Mouse (Mus musculus) telencephalon, adult 2 months (tissue): ENCODE results near the gene E2f1.

ENCODE experiments used
- DNase-seq: peaks from one replicate; pipeline ENCODE4 v3.0.0-alpha.2; 2011; ENCODE audit warnings: low read depth, low spot score

Gene E2f1

DNA sequence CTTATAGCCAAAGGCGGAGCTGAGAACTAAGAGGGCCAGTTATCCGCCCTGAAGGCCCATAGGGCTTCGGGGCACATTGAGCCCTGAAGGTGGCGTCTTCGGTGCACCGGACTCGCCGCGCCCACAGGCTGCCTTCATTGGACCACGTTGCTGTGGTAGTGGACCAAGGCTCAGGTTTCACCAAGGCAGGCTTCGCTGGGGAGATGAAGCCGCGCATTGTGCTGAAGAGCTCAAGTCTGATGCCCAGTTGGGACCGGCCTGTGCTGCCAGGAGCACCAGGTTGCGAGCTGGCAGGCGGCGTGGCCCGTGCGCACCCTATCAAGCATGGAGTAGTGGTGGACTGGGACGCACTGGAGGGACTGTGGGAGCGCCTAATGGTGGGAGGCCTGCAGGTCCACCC lies 17.8 kb downstream of the E2f1 start:
- no peak for DNase-seq

DNA sequence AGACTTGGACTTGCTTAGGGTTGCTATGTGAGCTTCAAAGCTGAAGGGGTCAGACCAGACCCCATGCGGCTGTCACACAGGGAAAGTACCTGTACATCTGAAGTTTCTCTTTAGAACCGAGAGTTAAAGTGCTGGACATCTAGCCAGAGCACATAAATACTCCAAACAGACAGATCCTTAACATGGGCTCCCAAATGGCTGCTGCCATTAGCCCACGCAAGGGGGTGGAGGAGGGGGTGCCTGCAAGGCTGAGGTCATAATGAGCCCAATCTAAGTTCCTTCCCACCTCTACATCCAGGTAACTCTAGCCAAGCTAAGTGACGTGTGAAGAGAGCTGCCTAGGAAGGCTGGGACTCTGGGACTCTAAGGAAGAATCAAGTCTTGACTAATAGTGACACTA lies 18.2 kb downstream of the E2f1 start, which contains the start of gene Actl10:
TSS of gene Actl10 (plus strand) at position 301 of the 400 bp plus-strand sequence.
- no peak for DNase-seq

DNA sequence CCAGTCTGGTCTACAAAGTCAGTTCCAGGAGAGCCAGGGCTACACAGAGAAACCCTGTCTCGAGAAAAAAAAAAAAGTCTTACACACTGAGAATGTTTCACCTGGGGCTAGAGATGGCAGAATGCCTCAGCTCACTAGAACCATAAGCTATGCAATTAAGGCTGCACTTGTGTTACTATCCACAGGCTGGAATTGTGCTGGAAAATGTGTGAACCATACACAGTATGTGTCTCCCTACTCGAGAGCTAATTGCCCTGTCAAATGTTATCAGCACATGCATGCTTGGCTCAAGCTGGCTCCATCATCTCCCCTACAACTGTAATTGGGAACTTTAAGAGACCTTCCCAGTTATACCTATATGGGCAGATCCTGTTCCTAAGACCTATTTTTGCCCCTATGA lies 18.8 kb downstream of the E2f1 start:
- DNase-seq: no peak

DNA sequence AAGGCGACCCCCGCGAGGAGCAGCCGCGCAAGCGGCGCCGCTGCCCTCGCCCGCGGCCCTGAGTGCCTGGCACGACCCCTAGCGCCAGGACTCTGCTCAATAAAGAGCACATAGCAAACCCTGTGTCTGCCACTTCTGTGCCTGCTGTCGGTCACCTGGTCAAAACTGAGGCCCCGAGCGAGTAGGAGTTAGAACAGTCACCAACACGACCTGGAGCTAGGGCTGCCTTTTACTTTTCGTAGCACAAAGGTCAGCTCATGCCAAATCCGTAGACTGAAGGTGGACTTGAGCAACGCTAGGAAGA lies 19.9 kb downstream of the E2f1 start:
- no peak for DNase-seq

DNA sequence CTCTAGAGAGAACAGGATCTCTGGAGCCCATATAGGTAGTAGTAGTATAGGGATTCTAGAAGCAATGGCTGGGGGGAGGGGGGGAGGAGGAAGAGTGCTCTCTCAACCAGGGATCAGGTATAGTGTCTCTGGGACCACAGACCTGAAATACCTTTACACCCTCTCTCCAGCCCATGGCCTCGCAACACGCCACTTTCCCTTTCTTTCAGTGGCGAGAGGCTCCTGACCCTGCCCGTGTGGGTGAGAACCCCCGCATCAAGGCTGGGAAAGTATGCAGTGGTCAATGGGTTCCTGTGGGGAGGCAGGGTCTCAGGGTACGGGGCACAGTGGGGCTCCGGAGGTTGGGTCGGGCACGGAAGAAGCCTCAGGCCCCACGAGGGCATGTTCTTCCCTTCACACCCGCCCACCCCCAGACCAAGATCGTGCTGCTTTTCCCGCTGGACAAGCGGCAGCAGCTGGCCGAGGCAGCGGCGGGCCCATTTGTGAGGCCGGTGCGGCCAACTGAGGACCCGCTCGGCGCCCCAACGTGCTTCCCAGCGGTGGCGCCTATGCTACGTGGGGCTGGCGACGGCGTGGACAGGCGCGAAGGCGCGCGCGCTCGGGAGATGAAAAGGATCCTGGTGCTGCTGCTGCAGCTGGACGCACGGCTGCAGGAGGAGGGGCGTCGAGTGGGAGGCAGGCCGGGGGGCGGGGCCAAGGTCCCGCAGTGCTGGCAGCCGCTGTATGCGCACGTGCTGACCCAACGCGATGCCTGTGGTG lies 20.4 kb downstream of the E2f1 start:
- DNase-seq: no peak

DNA sequence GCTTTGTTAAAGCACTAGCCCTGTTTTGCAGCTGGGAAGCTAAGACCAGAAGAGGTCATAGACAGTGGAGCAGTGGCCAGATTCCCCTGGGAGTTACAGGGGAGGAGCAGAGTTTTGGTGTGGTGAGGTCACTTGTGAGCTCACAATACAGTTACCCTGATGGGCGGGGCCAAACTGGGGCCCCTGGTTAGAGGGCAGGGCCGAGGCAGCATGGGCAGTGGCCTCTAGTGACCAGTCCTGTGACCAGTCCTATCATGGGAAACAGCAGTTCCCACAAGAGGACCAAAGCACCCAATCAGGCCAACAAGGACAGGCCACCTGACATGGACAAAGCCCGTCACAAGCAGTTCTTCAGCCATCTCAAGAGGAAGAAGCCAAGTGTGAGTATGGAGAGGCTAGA lies 21.0 kb downstream of the E2f1 start:
- DNase-seq: no peak

DNA sequence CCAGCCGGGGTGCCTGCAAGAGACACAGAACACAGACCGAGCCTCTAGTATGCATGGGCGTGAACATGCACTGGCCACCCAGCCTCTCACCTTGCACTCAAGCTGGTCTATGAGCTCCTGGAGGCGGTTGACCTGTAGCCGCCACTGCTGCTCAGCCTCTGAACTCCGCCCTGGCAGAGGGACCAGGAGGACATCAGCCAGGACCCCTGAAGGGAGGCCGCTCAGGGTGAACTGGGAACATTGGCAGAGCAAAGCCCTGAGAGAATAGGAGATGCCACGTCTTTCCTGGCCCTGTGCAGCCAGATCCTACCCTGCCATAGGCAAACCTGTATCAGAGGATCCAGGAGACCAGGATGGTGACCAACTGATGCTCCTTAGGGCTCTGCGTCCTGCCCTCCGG lies 23.0 kb downstream of the E2f1 start, which contains the start of gene 1700003F12Rik:
TSS of gene 1700003F12Rik (plus strand) at position 375 of the 400 bp plus-strand sequence.
- DNase-seq: no peak

DNA sequence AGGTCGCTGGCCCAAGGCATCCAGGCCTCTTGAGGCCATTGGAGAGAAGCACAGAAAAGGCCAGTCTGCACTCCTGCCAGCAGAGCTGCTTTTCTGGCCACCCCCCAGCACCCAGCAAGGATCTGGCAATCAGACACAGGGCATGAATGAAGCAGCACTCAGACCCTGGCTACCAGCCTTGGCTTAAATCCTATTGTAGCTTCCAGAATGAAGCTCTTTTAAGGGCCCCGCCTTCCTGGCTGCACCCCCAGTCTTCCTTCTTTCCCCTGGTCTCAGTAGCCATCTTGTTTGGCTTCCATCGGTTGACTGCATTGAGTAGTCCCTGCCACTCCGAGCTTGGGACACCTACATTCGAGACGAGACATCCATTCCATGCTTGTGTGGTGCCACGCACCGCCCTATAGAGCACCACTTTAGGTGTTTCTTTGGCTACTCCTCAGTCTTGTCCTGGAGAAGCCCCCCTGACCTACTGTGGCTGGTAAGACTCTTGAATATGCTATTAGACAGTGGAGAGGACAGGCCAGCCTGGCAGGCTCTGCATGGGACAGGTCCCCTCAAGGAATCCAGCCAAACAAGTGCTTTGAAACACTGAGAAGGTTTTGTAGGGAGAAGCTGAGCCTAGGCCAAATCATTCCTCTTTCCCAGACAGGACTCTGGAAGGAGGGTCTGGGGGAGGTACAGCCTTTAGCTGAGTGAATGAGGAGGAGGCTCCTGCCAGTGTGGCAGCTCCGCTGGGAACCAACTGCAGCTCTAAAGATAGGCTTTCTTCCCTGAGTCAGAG lies 25.9 kb downstream of the E2f1 start:
- no peak for DNase-seq

DNA sequence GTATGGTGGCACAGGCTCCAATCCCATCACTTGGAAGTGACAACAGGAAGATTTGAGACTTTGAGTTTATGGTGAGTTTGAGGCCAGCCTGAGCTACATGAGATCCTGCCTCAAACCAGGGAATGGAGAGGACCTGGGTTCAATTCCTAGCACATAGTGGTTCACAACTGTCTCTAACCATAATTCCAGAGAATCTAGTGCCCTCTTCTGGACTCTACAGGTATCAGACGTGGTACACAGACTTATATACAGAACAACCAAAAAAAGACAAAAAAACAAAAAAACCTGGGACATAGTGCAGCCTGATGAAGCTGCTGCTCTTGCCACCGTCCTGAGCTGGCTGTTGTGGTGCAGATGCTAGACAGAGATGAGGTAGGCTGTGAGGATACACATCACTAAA lies 28.1 kb downstream of the E2f1 start:
- no peak for DNase-seq

DNA sequence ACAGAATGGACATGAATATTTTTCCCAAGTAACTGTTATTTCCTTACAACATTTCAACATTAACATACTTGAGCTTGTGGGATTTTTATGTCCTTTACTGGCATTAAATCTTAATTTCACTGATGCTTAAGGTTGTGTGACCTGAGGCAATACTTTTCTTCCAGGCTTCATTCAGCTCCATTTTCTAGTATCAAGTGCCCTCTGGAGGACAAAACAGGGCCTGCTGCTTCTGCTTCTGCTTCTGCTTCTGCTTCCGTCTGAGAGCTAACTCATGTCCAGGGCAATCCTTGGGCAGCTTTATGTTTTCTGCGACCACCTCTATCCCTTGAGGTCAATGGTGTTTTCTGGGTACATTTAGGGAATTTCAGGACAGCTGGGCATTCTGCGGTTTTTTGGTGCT lies 30.0 kb downstream of the E2f1 start:
- DNase-seq: no peak

DNA sequence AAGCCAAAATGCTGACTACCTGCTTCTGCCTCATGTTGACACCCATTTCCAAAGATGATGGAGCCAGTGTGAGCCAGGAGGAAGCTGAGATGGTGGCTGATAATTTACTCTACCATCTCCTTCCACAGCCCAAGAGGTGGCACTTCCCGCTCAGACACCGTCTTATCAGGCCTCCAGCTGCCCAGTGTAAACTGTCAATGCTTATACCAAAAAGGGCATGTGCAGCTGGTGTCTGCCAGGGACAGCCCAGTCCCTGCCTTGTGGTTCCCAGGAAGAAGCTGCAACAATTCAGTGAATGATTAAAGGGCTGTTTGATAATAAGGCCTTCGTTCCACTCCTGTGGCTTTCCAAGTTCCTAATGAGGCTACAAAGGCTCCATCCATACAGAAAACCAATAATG lies 31.0 kb downstream of the E2f1 start:
- DNase-seq: no peak

DNA sequence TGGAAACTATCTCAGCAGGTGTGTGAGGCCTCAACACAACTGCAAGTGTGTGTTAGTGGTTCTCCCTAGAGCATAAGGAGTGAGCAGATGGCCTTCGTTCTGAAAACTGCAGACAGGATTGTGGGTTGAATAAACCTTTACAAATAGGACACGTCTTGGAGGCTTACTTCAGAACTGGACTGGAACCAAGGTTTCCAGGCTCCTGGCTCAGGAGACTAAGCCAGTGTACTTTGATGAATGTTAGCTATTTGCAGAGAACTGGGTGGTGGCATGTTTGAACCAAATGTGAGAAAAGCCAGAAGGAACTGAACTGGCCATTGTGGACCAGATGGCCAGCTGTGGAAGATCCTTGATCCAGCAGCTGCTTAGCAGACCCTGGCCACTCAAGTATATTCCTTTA lies 31.4 kb downstream of the E2f1 start:
- DNase-seq: peak; percentile 84

DNA sequence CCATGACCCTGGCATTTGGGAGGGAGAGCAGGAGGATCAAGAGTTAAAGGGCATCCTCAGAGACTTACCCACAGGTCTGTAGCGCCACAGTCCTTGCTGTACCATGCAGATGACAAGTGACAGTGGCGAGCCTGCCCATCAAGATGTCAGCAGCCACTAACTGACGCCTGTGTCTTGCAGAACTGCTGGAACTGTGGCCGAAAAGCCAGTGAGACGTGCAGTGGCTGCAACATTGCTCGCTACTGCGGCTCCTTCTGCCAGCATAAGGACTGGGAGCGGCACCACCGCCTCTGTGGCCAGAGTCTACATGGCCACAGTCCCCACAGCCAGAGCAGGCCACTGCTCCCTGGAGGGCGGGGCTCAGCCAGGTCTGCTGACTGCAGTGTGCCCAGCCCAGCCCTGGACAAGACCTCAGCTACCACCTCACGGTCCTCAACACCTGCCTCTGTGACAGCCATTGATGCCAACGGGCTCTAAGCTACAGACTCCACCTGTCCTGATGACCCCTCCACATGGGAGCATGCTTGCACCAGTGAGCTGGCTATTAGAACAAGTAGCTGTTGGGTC lies 34.9 kb downstream of the E2f1 start:
- no peak for DNase-seq

DNA sequence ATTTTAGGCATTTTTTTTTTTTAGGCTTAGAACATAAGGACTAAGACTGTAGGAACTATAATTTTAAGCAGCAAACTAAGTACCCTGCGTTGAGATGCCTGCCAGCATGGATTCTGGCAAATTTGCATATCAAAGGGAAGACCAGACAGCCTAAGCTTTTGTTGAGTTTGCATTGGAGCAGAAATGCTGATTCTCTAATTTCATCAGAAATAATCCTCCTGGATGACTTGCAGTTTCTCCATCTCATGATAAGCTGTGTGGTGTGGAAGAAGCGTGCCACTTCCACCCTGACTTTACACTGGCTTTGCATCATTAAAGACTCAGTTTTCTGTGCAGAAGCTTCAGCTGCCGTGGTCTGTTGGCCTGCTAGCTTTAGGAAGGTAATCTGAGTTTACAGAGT lies 36.8 kb downstream of the E2f1 start:
- no peak for DNase-seq

DNA sequence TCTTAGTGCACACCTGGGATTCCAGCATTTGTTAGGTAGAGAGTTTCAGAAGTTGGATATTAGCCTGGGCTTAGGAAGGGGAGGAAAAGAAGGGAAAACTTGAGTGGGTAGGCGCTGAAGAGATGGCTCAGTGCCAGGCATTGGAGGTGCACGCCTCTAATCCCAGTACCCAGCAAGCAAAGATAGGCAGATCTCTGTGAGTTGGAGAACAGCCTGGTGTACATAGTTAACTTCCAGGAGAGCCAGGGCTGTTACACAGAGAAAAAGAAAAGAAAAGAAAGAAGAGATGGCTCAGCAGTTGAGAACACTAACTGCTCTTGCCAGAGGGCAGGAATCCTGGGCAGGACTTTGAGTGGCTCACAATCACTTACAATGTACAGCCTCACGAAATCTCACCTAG lies 43.2 kb downstream of the E2f1 start:
- no peak for DNase-seq

DNA sequence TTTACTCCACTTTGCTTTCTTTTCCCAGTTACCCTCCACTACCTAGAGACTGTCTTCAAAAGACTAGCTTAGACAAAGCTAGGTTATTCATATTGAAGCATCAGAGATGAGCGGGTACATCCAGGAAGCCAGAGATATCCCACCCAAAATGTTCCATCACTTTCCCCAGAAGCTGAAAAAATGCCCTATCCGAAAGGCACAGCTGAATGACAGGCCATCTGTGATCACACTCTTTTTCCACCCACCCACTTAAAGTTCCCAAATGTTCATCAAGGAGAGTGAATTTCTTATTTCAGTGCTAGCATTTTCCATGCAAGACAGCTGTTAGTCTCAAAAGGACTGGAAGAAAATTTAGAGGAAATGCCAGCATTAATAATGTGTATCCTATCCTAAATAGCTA lies 44.4 kb downstream of the E2f1 start:
- peak; percentile 85 for DNase-seq

DNA sequence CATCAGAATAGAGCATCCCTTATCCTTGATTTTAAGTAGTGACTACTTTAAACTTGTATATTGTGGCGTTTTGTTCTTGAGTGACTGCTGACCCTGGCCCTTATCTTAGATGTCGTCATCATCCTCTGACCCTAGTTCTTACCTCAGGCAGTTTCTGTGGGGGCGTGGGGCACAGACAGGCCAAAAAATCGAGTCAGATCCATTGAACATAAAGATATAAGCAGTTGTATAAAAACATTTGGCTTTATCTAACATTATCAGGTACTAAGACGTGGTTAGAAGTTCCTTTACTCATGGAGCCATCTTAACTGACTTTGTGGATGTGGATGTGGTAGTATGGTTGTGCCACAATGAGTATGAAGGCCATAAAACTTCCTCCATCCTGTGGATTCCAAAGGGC lies 47.4 kb downstream of the E2f1 start:
- DNase-seq: no peak

DNA sequence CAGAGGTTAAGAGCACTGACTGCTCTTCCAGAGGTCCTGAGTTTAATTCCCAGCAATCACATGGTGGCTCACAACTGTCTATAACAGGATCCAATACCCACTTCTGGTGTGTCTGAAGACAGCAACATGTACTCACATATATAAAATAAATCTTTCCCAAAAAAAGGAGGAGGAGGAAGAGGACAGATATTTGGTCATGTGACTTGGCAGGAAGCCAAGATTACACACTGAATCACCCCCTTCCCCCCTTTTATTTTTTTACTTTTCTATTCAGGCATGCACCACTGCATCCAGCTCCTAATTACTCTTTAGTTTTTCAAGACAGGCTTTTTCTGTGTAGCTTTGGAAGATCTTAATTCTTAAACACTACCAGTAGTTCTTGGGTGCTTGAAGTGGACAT lies 48.2 kb downstream of the E2f1 start:
- DNase-seq: no peak

DNA sequence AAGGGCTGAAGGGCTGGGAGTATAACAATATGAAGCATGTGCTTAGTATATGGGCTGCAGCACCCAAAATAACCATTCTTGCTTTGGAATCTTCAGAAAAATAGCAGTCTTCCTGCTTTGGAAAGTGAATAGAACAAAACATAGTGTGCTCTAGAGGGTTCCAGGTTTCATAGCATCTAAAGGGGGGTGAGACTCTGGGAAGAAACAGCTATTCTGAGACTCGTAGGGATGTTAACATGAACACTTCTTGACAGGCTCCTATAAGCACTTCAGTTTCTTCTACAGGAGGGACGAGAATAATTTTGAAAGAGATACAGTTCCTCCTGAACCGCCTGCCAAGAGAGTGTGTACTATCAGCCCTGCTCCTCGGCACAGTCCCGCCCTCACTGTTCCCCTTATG lies 52.3 kb downstream of the E2f1 start:
- DNase-seq: peak; percentile 66

DNA sequence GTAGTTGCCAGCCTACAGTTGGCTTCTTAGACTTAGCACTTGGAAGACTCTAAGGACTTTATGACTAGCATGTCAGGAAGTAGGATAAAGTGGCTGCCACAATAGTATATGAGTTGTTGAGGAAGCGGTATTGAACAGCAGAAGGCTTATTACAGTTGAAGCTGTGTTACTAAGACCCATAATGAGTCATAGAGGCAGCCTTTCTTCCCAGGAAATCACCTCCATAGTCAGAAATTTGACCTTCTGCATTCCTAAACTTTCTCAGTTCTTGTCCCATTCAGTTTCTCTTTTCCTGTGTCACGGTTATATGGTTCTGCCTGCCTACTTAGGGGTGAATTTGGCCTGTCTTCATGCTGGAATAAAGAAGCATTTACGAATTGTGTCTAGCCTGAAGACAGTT lies 52.7 kb downstream of the E2f1 start:
- no peak for DNase-seq

DNA sequence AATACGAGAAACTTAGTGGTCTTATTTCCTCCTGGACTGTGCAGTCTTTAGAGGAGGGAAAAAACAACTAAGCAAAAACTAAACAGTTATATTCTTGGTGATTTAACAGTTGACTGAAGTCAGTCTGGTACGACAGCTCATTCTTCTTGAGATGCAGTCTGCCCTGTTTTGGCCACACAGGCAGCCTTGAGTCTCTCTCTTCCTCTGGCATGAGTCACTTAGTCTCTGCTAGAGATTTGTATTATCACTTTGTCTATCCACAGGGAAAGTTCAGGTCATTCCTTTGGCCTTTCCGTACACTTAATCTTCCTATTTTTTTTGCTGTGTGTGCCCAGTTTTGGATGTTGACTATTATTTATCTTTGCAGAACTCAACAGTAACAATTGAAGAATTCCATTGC lies 59.6 kb downstream of the E2f1 start:
- DNase-seq: no peak
